Mouse (Mus musculus) spleen, postnatal 14 days (tissue): ENCODE measurements around the gene Btbd6.

ENCODE experiments used
- DNase-seq, 2 experiments: peaks; one replicate each; pipeline ENCODE4 v3.0.0; 2021 to 2022; ENCODE audit warnings: low spot score in 2 of 2

The Btbd6 gene

DNA sequence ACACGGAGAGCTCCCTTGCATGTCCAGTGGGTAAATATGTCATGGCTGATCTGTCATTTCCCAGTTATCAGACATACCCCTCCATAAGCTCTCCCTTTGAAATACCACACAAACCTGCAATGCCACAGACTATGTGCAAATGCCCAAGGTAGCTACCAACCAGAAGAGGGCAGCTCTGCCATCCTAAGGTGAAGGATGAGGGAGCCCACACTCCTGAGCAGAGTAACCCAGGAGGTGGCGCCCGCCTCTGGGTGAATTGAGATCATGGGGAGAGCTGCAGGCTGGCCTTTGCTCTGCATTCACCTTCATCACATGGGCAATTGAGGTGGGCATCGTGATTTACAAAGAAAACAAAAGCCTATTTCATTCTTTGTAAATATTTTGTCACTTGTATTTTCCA lies 28.7 kb downstream of the Btbd6 start:
- DNase-seq: peak; percentile 58 to 70

GRCm38 (mm10) chr12:113011702-113012360 lies 35.5 kb downstream of the Btbd6 start:
- no peak for DNase-seq

GRCm38 (mm10) chr12:113012443-113012842 lies 36.2 kb downstream of the Btbd6 start:
- no peak for DNase-seq

DNA sequence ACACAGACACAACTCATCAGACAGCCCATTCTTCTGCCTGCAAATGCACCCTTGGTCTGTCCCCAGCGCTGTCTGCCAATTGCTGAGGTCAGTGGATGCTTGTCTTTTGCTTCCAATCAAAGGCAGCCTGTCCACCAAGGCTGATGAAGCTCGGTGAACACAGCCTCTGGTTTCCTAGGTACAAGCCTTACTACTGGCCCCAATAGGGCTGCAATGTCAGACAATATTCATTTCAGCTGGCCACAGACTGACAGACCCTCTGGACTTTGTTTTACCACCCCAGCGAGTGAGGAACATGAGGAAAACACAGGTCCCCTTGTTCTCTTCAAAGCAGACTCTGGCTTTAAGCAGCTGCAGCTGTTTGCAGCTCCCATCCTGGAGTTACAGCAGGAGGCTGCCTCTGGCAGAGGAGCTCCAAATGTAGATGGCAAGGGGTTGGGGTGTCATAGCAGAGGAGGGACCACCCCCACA lies 36.8 kb downstream of the Btbd6 start:
- no peak for DNase-seq

- DNase-seq: peak; percentile 88 to 94
These were observed 37.6 kb downstream of the Btbd6 start, which contains the start of gene Pacs2 for GRCm38 (mm10) chr12:113013604-113014558. Gene Pacs2 (plus strand): TSS chr12:113014508.

DNA sequence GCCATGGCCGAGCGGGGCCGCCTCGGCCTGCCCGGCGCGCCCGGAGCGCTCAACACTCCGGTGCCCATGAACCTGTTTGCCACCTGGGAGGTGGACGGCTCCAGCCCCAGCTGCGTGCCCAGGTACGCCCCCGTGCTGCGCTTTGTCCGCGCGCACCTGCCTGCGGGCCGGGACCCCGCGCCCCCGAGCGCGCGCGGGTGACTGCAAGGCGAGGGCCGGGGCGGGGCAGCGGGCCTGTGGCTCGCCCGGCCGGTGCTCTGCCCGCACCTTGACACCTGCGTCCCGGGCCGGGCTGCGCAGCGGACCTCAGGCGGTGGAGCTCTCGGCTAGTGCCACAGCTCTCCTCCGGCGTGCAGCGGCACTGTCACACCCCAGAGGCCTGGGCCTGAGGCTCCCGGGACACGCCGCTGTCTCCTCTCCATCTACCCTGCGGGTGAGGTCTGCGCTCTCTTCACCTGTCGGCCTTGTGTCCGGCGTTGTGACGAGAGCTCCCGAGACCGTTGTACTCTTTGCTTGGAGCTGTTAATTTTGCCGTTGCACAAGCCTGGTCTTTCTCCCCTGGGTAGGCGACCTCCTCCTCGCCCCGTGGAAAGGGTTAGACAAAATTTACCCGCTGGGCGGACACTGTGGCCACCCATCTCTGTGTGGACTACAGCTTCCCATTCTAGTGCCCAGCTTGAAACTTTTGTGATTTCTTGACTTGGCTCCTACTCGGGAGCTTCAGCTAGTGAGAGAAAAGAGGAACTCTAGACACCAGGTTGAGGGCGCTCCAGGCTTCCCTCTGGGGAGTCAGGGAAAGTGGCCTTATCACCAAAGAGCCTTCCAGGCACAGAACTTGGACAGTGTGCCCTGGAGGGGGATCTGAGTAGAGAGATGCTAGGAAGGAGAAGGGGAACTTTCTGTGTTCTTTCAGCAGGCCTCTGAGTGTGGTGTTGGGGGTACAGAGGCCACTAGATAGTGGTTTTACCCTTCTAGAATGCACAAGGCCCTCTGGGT lies 38.6 kb downstream of the Btbd6 start:
- peak; percentile 32 to 40 for DNase-seq

GRCm38 (mm10) chr12:113015956-113016355 lies 39.7 kb downstream of the Btbd6 start:
- DNase-seq: no peak

GRCm38 (mm10) chr12:113016976-113017375 lies 40.7 kb downstream of the Btbd6 start:
- no peak for DNase-seq

DNA sequence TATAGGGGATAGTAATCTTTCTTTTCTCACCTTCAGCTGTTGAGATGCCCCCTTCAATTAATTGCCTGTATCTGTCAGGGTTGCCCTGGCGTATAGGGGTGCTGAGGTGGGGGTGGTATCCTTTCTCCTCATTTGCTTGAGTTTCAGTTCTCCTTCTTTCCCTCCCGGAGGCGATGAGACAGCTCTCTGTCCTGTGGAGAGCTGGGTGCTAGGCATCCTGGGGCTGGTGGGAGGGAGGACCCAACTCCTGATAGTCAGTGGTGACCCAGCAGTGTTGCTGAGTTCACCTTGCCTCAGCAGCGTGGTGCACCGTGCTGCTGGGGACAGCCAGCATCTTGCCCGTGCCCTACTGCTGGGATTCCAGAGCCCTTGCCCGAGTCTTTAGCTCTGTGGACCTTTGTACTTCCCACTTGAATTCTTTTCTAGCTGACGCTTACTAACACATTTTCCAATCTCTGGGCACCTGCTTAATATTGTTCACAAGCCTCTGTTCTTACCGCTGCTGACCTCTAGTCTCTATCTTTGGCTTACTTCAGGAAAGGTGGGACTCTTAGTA lies 41.2 kb downstream of the Btbd6 start:
- no peak for DNase-seq

DNA sequence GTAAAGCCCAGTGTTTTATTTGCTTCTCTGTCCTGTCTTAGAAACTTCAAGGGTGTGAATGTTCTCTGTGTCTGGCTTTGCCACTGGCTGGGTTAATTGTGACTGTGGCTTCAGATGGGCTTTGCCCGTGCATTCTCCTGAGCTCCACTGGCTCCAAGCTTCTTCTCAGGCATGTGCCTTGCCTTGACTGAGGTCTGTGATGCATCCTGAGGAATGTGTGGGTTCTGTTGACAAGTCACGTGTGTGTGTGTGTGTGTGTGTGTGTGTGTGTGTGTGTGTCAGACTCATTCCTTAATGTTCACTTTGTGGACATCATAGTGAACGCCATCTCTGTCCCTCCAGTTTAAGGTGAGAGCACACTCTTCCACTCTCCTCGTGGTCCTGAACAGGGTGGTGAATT lies 42.5 kb downstream of the Btbd6 start:
- DNase-seq: no peak

GRCm38 (mm10) chr12:113021488-113021887 lies 45.2 kb downstream of the Btbd6 start:
- no peak for DNase-seq

DNA sequence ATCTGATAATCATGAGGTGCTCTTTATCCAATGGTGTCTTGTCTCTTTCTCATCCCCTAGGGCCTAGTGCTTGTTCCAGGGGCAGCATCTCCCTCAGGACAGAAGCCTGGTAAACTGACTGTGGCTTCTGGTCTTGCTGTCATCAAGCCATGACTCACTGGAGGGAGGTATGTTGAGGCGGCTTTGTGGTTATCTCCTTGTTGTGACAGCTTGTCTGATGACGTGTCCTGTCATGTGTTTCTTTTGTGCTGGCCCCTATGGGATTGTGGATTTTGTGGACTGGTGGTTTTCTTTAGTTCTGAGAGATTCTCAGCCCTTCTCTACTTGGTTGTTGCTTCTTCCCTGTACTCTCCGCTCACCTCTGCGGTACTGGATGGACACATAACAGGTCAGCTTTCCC lies 46.8 kb downstream of the Btbd6 start:
- DNase-seq: no peak

GRCm38 (mm10) chr12:113026557-113026956 lies 50.3 kb downstream of the Btbd6 start:
- DNase-seq: no peak

DNA sequence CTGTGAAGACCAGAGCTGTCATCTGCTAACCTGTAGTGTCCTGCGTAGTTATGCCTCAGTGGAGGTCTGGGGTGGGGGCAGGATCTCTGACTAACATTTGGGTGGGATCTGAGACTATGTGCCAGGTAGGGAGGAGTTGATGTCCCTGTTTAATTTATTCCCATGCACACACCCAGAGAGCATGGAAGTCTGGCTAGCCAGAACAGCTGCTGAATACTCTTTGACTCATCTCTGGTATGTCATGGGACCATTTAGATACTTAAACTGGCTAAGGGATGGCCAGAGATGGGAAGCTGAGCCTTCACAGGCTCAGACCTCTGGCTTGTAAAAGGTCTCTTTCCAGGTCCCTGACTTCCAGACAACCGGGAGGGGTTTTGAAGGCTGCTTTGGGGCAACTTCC lies 51.2 kb downstream of the Btbd6 start:
- DNase-seq: no peak

DNA sequence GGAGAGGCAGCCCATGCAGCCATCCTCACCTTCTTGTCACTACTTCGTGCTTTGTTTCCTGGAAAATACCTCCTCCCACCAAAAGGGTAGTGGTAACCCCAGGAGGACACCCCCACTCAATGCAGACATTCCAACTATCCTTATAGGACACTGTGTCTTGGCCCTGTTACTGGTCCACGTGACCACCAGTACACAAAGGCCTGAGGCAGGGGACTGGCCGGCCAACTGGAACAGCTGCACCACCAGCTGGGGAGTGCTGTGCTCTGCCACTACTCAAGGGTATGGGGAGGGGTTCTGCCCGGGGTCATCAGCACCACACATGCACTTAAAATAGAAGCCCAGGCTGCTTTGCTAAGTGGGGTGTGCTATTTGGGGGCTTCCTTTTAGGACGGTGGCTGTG lies 51.8 kb downstream of the Btbd6 start:
- no peak for DNase-seq
